Mouse (Mus musculus) forebrain, embryonic 12.5 days (tissue): ENCODE data around the gene Tspan18. TPM values are rescaled to one million over a fixed set of nuclear protein-coding genes. Genes with fewer than 3 reads are reported as not detected.

Experiments used
- ATAC-seq: fragments of 200-750 bp; cut with Nextera tagmentation; 2 replicates; pipeline ENCODE4 v1.8.0; 2017; ENCODE audit warnings: moderate TSS enrichment; ENCODE audit not compliant: low FRiP score
- H3K27ac ChIP-seq: fragments of 300-500 bp; sonication (generic); 2 replicates; pipeline ENCODE4 v1.5.1; 2016; ENCODE audit warnings: mild to moderate bottlenecking
- H3K27me3 ChIP-seq: fragments of 300-500 bp; sonication (generic); 2 replicates; pipeline ENCODE4 v1.6.1; 2016; ENCODE audit warnings: mild to moderate bottlenecking
- H3K36me3 ChIP-seq: fragments of 300-500 bp; sonication (generic); replicated peaks from 2 replicates; pipeline ENCODE4 v1.6.1; 2016; ENCODE audit warnings: mild to moderate bottlenecking
- H3K4me1 ChIP-seq: fragments of 300-500 bp; sonication (generic); 2 replicates; pipeline ENCODE4 v1.6.1; 2016
- H3K4me2 ChIP-seq: fragments of 300-500 bp; sonication (generic); 2 replicates; pipeline ENCODE4 v1.6.1; 2016; ENCODE audit warnings: mild to moderate bottlenecking, moderate library complexity
- H3K4me3 ChIP-seq: fragments of 300-500 bp; sonication (generic); replicated peaks from 2 replicates; pipeline ENCODE4 v1.5.1; 2016; ENCODE audit warnings: mild to moderate bottlenecking
- H3K9ac ChIP-seq: fragments of 300-500 bp; sonication (generic); 2 replicates; pipeline ENCODE4 v1.6.1; 2016; ENCODE audit warnings: mild to moderate bottlenecking
- H3K9me3 ChIP-seq: fragments of 300-500 bp; sonication (generic); 2 replicates; pipeline ENCODE4 v1.6.1; 2016
- WGBS: fragments of 180-500 bp; shearing (Covaris S2); methylation state at CpG from one replicate; pipeline ENCODE4 v1.1.7; 2016; 5-methylcytosine and 5-hydroxymethylcytosine counted together
- polyA plus RNA-seq: library from polyadenylated mRNA; unstranded; fragments of >200 nt; fragmentation: Nextera tagmentation; extraction: Ambion mirVana; gene quantifications from 2 replicates; pipeline ENCODE4 v1.2.1, GENCODE M21; 2016

The Tspan18 gene
- polyA plus RNA-seq, 1 experiment from 2014 or later: 31.2 TPM

- Histone ChIP-seq H3K27me3 (peaks cover 9% of the 10 kb centered on the region), H3K4me1 (peaks cover 65% of the 10 kb centered on the region), H3K4me3 (no peak overlapping the region), H3K9ac (no peak overlapping the region), H3K36me3 (no peaks in the 10 kb centered on the region; the same call in 1 of the 2 replicates), H3K4me2 (no peak overlapping the region), H3K27ac (peak overlapping the region; percentile 50; the same call in 1 of the 2 replicates), H3K9me3 (no peaks in the 10 kb centered on the region)
- no peak for ATAC-seq
- 64% methylated on average over 10 of the region's 10 CpGs for WGBS
Measured at GRCm38 (mm10) chr2:93269611-93270010, 64.7 kb downstream of the Tspan18 start.

- no peak overlapping the region for H3K4me2 ChIP-seq
- no peak for ATAC-seq
- H3K27me3 ChIP-seq: peaks cover 9% of the 10 kb centered on the region
- no peak overlapping the region for H3K27ac ChIP-seq
- no peak overlapping the region for H3K4me3 ChIP-seq
- H3K9ac ChIP-seq: no peak overlapping the region
- H3K36me3 ChIP-seq: no peaks in the 10 kb centered on the region; the same call in 1 of the 2 replicates
- WGBS: 90% methylated on average over 3 of the region's 3 CpGs
- H3K4me1 ChIP-seq: peaks cover 57% of the 10 kb centered on the region
- no peaks in the 10 kb centered on the region for H3K9me3 ChIP-seq
Measured at GRCm38 (mm10) chr2:93268711-93269270, 65.5 kb downstream of the Tspan18 start.

GRCm38 (mm10) chr2:93267791-93268190 is 66.5 kb downstream of the Tspan18 start:
- 0 out of 2 replicates have a peak overlapping the region, but pooled peaks have one; percentile 19 for H3K27ac ChIP-seq
- no peak overlapping the region for H3K4me2 ChIP-seq
- H3K9ac ChIP-seq: no peak overlapping the region
- WGBS: 59% methylated on average over 4 of the region's 4 CpGs
- ATAC-seq: no peak
- H3K27me3 ChIP-seq: peaks cover 9% of the 10 kb centered on the region
- H3K4me3 ChIP-seq: no peak overlapping the region
- no peaks in the 10 kb centered on the region; the same call in 1 of the 2 replicates for H3K36me3 ChIP-seq
- H3K9me3 ChIP-seq: no peaks in the 10 kb centered on the region
- peaks cover 51% of the 10 kb centered on the region for H3K4me1 ChIP-seq

GRCm38 (mm10) chr2:93266565-93267169 is 67.6 kb downstream of the Tspan18 start:
- no peak overlapping the region; the same call in 1 of the 2 replicates for H3K27ac ChIP-seq
- H3K4me1 ChIP-seq: peaks cover 55% of the 10 kb centered on the region
- WGBS: 32% methylated on average over 7 of the region's 7 CpGs
- H3K9me3 ChIP-seq: no peaks in the 10 kb centered on the region
- no peak for ATAC-seq
- no peak overlapping the region for H3K4me2 ChIP-seq
- H3K4me3 ChIP-seq: no peak overlapping the region
- H3K9ac ChIP-seq: no peak overlapping the region
- H3K27me3 ChIP-seq: peaks cover 9% of the 10 kb centered on the region
- no peaks in the 10 kb centered on the region; the same call in 1 of the 2 replicates for H3K36me3 ChIP-seq

- H3K27ac ChIP-seq: 0 out of 2 replicates have a peak overlapping the region, but pooled peaks have one; percentile 0
- no peak for ATAC-seq
- H3K27me3 ChIP-seq: peaks cover 2% of the 10 kb centered on the region; the same call in 1 of the 2 replicates
- H3K4me2 ChIP-seq: no peak overlapping the region
- no peaks in the 10 kb centered on the region for H3K9me3 ChIP-seq
- H3K36me3 ChIP-seq: no peaks in the 10 kb centered on the region
- H3K4me1 ChIP-seq: peaks cover 47% of the 10 kb centered on the region
- no peak overlapping the region for H3K4me3 ChIP-seq
- no peak overlapping the region for H3K9ac ChIP-seq
- 76% methylated on average over 5 of the region's 5 CpGs for WGBS
Measured at GRCm38 (mm10) chr2:93262291-93263285, 71.7 kb downstream of the Tspan18 start.

- Histone ChIP-seq H3K27me3 (no peaks in the 10 kb centered on the region), H3K36me3 (no peaks in the 10 kb centered on the region), H3K4me3 (no peak overlapping the region), H3K4me2 (no peak overlapping the region), H3K4me1 (peaks cover 48% of the 10 kb centered on the region), H3K9ac (no peak overlapping the region), H3K27ac (0 out of 2 replicates have a peak overlapping the region, but pooled peaks have one; percentile 0), H3K9me3 (no peaks in the 10 kb centered on the region)
- WGBS: 78% methylated on average over 6 of the region's 6 CpGs
- no peak for ATAC-seq
Measured at GRCm38 (mm10) chr2:93261521-93262290, 72.6 kb downstream of the Tspan18 start.

- no peak for ATAC-seq
- Histone ChIP-seq H3K9me3 (no peaks in the 10 kb centered on the region), H3K4me2 (no peak overlapping the region), H3K4me3 (no peak overlapping the region), H3K27me3 (no peaks in the 10 kb centered on the region), H3K36me3 (no peaks in the 10 kb centered on the region), H3K27ac (no peak overlapping the region), H3K9ac (no peak overlapping the region), H3K4me1 (peaks cover 58% of the 10 kb centered on the region)
- WGBS: 56% methylated on average over 4 of the region's 4 CpGs
Measured at GRCm38 (mm10) chr2:93257634-93258033, 76.7 kb downstream of the Tspan18 start.

- no peak for ATAC-seq
- Histone ChIP-seq H3K4me3 (no peak overlapping the region), H3K9ac (peak overlapping the region; percentile 22; the same call in 1 of the 2 replicates), H3K9me3 (no peaks in the 10 kb centered on the region), H3K27me3 (no peaks in the 10 kb centered on the region), H3K4me1 (peaks cover 58% of the 10 kb centered on the region), H3K4me2 (no peak overlapping the region), H3K27ac (no peak overlapping the region), H3K36me3 (no peaks in the 10 kb centered on the region)
- WGBS: 65% methylated on average over 8 of the region's 8 CpGs
Measured at GRCm38 (mm10) chr2:93256735-93257405, 77.4 kb downstream of the Tspan18 start.

GRCm38 (mm10) chr2:93252356-93252755 is 81.9 kb downstream of the Tspan18 start:
- no peaks in the 10 kb centered on the region for H3K36me3 ChIP-seq
- no peaks in the 10 kb centered on the region; the same call in 1 of the 2 replicates for H3K9me3 ChIP-seq
- H3K4me1 ChIP-seq: peaks cover 62% of the 10 kb centered on the region
- peak; percentile 36; the same call in 1 of the 2 replicates for ATAC-seq
- peak overlapping the region; percentile 76 for H3K27ac ChIP-seq
- WGBS: 38% methylated on average over 9 of the region's 9 CpGs
- no peak overlapping the region for H3K4me3 ChIP-seq
- no peak overlapping the region for H3K4me2 ChIP-seq
- no peaks in the 10 kb centered on the region for H3K27me3 ChIP-seq
- H3K9ac ChIP-seq: no peak overlapping the region

GRCm38 (mm10) chr2:93250611-93251010 is 83.7 kb downstream of the Tspan18 start:
- Histone ChIP-seq H3K36me3 (no peaks in the 10 kb centered on the region), H3K9ac (no peak overlapping the region), H3K4me3 (no peak overlapping the region), H3K27ac (0 out of 2 replicates have a peak overlapping the region, but pooled peaks have one; percentile 22), H3K4me2 (no peak overlapping the region), H3K9me3 (no peaks in the 10 kb centered on the region; the same call in 1 of the 2 replicates), H3K27me3 (no peaks in the 10 kb centered on the region), H3K4me1 (peaks cover 57% of the 10 kb centered on the region)
- ATAC-seq: no peak
- 66% methylated on average over 7 of the region's 7 CpGs for WGBS

GRCm38 (mm10) chr2:93249058-93249457 is 85.2 kb downstream of the Tspan18 start:
- Histone ChIP-seq H3K4me1 (peaks cover 57% of the 10 kb centered on the region), H3K4me3 (no peak overlapping the region), H3K4me2 (no peak overlapping the region), H3K27ac (peak overlapping the region; percentile 61), H3K9me3 (no peaks in the 10 kb centered on the region; the same call in 1 of the 2 replicates), H3K36me3 (no peaks in the 10 kb centered on the region), H3K27me3 (no peaks in the 10 kb centered on the region), H3K9ac (peak overlapping the region; percentile 4; the same call in 1 of the 2 replicates)
- no peak for ATAC-seq
- WGBS: 63% methylated on average over 6 of the region's 6 CpGs
